Mouse (Mus musculus) midbrain, embryonic 14.5 days (tissue): ENCODE data around the gene Efcab9. TPM values are rescaled to one million over a fixed set of nuclear protein-coding genes. Genes with fewer than 3 reads are reported as not detected.

Source experiments
- ATAC-seq: fragments of 200-750 bp; cut with Nextera tagmentation; 2 replicates; pipeline ENCODE4 v1.8.0; 2017; ENCODE audit warnings: moderate number of reproducible peaks, moderate library complexity; ENCODE audit not compliant: low FRiP score, low TSS enrichment
- DNase-seq: peaks from one replicate; pipeline ENCODE4 v3.0.0-alpha.2; 2015
- H3K27ac ChIP-seq: fragments of 300-500 bp; sonication (generic); replicated peaks from 2 replicates; pipeline ENCODE4 v1.5.1; 2014; ENCODE audit warnings: mild to moderate bottlenecking, low read depth, low read length, moderate library complexity
- H3K27me3 ChIP-seq: fragments of 300-500 bp; sonication (generic); 2 replicates; pipeline ENCODE4 v1.6.1; 2014; ENCODE audit warnings: low read length, control low read depth, mixed read lengths; ENCODE audit not compliant: control insufficient read depth, insufficient read depth
- H3K36me3 ChIP-seq: fragments of 300-500 bp; sonication (generic); 2 replicates; pipeline ENCODE4 v1.6.1; 2014; ENCODE audit warnings: low read length, control low read depth; ENCODE audit not compliant: control insufficient read depth, insufficient read depth
- H3K4me1 ChIP-seq: fragments of 300-500 bp; sonication (generic); 2 replicates; pipeline ENCODE4 v1.6.1; 2014; ENCODE audit warnings: mild to moderate bottlenecking, antibody characterized with exemption, low read length, control low read depth; ENCODE audit not compliant: control insufficient read depth, insufficient read depth
- H3K4me2 ChIP-seq: fragments of 300-500 bp; sonication (generic); 2 replicates; pipeline ENCODE4 v1.6.1; 2014; ENCODE audit warnings: mild to moderate bottlenecking, low read length, moderate library complexity
- H3K4me3 ChIP-seq: fragments of 300-500 bp; sonication (generic); replicated peaks from 2 replicates; pipeline ENCODE4 v1.5.1; 2014; ENCODE audit warnings: low read depth, low read length
- H3K9ac ChIP-seq: fragments of 300-500 bp; sonication (generic); replicated peaks from 2 replicates; pipeline ENCODE4 v1.6.1; 2014; ENCODE audit warnings: mild to moderate bottlenecking, low read length, moderate library complexity
- H3K9me3 ChIP-seq: fragments of 300-500 bp; sonication (generic); 2 replicates; pipeline ENCODE4 v1.6.1; 2016; ENCODE audit warnings: low read length, control low read depth, mixed read lengths; ENCODE audit not compliant: control insufficient read depth
- WGBS: fragments of 180-500 bp; shearing (Covaris S2); extraction: QIAGEN DNeasy Blood & Tissue Kit; methylation state at CpG from one replicate; pipeline ENCODE4 v1.1.7; 2014; 5-methylcytosine and 5-hydroxymethylcytosine counted together
- polyA plus RNA-seq: library from polyadenylated mRNA; unstranded; fragments of >200 nt; fragmentation: Nextera tagmentation; extraction: Ambion mirVana; gene quantifications from 2 replicates; pipeline ENCODE4 v1.2.1, GENCODE M21; 2014

Efcab9 gene
- polyA plus RNA-seq, 1 experiment from 2014 or later = not detected

DNA sequence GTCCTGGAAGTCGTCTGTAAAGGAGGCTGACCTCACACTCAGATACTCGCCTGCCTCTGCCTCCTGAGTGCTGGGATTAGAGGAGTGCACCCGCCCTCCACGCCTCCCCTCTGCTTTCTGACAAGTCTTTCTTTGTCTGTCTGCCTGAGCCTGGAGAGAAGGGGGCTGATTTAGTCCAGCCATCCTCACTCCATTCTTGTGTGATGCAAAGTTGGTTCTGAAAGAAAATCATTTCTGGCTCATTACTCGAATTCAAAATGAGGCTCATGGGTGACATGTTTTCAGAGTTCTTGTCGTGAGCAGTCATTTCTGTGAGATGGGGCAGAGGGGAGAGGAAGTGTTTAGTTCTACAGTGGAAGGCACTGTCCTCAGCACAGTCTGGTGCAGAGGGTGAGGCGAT is 5.1 kb upstream of the Efcab9 start:
- Histone ChIP-seq H3K4me2 (no peak overlapping the region), H3K4me1 (peaks cover 14% of the 10 kb centered on the region; the same call in 1 of the 2 replicates), H3K27me3 (peaks cover 11% of the 10 kb centered on the region; the same call in 1 of the 2 replicates), H3K4me3 (no peak overlapping the region), H3K27ac (no peak overlapping the region), H3K9ac (no peak overlapping the region), H3K36me3 (no peaks in the 10 kb centered on the region), H3K9me3 (no peaks in the 10 kb centered on the region)
- DNase-seq (peak; percentile 20), ATAC-seq (no peak)
- WGBS = 23% methylated on average over 7 of the region's 7 CpGs

DNA sequence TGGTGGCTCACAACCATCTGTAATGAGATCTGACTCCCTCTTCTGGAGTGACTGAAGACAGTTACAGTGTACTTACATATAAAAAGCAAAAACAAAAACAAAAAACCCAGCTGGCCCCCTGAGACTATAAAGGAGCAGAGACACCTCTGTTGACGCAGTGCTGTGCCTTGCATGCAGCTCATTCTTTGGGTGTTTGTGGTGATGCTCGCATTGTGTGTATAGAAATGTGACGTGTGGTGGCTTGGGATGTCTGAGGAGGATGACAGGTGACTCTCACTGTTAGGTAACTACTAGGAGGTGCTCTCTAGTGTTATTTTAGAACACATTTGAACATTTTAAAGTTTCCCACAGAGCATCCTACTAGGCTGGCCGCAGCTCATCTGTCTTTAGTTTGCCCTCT is 3.8 kb upstream of the Efcab9 start:
- DNase-seq (no peak), ATAC-seq (no peak)
- no peak overlapping the region for H3K4me3 ChIP-seq
- no peak overlapping the region for H3K9ac ChIP-seq
- H3K27me3 ChIP-seq = peaks cover 18% of the 10 kb centered on the region; the same call in 1 of the 2 replicates
- 95% methylated on average over 4 of the region's 4 CpGs for WGBS
- H3K4me2 ChIP-seq = no peak overlapping the region
- H3K27ac ChIP-seq = no peak overlapping the region
- H3K9me3 ChIP-seq = no peaks in the 10 kb centered on the region
- H3K4me1 ChIP-seq = peaks cover 14% of the 10 kb centered on the region; the same call in 1 of the 2 replicates
- no peaks in the 10 kb centered on the region for H3K36me3 ChIP-seq

DNA sequence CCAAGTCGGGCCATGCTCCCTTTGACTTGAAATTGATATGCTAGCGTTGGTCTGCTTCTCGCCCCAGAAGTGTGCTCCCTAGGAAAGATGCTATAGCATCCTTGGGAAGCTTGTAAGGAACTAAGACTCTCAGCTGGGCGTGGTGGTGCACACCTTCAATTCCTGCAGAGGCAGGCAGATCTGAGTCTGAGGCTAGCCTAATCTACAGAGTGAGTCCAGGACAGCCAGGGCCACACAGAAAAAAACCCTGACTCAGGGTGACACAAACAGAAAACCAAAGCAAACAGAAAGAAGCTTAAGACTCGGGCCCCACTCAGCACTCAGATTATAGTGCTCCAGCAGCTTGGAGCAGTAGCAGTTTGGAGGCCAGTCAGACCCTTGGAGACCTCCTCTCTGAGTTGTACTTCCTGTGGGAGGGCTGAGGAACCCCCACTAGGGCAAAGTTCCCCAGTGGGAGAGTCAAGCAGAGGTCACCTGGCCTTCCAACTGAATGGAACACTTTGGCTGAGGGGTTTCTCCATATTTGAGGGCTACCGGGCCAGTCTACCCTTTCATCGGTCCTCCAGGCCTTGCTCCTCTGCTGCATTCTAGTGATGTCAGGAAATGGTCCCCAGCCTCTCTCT is 2.7 kb upstream of the Efcab9 start:
- Histone ChIP-seq H3K4me1 (peaks cover 14% of the 10 kb centered on the region; the same call in 1 of the 2 replicates), H3K9ac (no peak overlapping the region; the same call in 1 of the 2 replicates), H3K27me3 (peaks cover 19% of the 10 kb centered on the region; the same call in 1 of the 2 replicates), H3K27ac (no peak overlapping the region), H3K36me3 (no peaks in the 10 kb centered on the region), H3K4me3 (no peak overlapping the region), H3K9me3 (no peaks in the 10 kb centered on the region), H3K4me2 (peak overlapping the region; percentile 89)
- DNase-seq (no peak), ATAC-seq (no peak)
- 74% methylated on average over 7 of the region's 7 CpGs for WGBS

DNA sequence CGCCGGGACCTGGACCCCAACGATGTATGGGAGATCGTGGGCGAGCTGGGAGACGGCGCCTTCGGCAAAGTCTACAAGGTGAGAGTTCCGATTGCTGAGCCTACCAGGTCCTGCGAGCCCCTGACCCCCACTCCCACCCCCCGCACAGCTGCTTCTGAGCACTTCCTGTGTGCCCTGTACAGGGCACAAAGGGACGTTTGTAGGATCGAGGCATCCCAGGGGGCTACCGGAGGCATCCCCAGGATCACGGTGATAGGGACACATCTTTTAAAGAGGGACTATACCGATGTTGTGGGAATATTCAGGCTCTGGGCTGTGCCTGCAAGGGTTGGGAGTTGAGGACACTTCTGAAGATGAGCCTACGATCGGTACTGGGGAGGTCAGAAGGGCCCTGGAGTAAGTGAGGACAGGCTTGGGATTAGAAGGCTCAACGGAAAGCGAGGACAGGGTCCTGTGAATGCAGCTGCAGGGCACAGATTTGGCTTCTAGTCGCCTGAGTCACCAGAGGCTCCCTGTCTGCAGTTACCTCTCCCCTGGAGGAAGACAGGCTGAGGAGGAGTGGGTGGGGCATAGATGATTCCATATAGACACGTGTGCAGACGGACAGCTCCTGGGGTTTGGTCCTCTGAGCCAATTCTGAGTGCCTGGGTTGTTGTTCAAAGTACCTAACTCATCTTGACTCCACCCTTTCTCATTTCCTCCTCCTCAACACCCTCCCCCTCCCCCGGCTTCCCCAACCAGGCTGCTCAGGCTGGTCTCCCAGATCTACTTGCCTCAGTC is 1.8 kb upstream of the Efcab9 start:
- no peak overlapping the region for H3K27ac ChIP-seq
- peak overlapping the region; percentile 66 for H3K9ac ChIP-seq
- ATAC-seq (peak; percentile 38; the same call in 1 of the 2 replicates), DNase-seq (peak; percentile 39)
- H3K36me3 ChIP-seq = no peaks in the 10 kb centered on the region
- peak overlapping the region; percentile 60 for H3K4me3 ChIP-seq
- under 1% methylated on average over 24 of the region's 24 CpGs for WGBS
- H3K4me1 ChIP-seq = peaks cover 14% of the 10 kb centered on the region; the same call in 1 of the 2 replicates
- H3K27me3 ChIP-seq = peaks cover 19% of the 10 kb centered on the region; the same call in 1 of the 2 replicates
- H3K9me3 ChIP-seq = no peaks in the 10 kb centered on the region
- peak overlapping the region; percentile 89 for H3K4me2 ChIP-seq

DNA sequence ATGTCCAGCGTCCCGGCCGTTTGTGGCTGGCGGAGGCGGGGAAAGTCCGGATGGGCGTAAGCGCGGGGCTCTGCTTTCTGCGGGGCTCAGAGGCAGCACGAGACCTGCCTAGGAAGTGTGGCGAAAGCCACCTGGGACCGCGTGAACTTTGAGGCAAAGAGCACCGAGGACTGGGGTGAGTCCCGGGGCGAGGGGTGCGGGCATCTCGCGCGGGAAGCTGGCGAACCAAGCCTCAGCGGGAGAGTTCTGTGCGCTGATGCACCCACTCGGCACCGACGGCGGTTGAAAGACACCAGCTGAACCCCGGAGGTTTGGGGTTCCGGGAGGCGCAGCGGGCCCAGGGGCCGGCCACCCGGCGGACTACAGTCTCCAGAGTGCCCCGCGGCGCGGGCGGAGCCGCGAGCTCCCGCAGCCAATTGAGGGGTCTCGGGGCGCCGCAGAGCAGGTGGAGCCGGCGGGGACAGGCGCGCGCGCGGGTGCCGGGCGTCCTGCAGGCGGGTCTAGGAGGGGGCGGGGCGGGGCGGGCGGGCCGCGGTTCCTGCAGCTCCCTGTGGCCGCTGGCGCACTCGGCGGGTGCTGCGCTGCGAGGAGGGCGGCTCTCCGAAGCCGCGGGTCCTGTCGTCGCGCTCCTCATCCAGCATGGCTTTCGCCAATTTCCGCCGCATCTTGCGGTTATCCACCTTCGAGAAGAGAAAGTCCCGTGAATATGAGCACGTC is 1.0 kb upstream of the Efcab9 start, which contains the start of gene Stk10:
Gene Stk10 (plus strand): TSS at position 541 of the 717 bp plus-strand sequence.
- peak; percentile 92 for DNase-seq
- Histone ChIP-seq H3K9ac (peak within 1 kb of the TSS; percentile 66), H3K27ac (no peak within 1 kb of the TSS), H3K36me3 (0 out of 2 replicates have a peak, but pooled peaks cover 4% of the 10 kb centered on the region), H3K9me3 (no peaks in the 10 kb centered on the region), H3K27me3 (peaks cover 19% of the 10 kb centered on the region; the same call in 1 of the 2 replicates), H3K4me1 (0 out of 2 replicates have a peak, but pooled peaks cover 10% of the 10 kb centered on the region), H3K4me2 (peak within 1 kb of the TSS; percentile 89), H3K4me3 (peak within 1 kb of the TSS; percentile 60)
- ATAC-seq = peak; percentile 91
- WGBS = under 1% methylated on average over 78 of the region's 82 CpGs

DNA sequence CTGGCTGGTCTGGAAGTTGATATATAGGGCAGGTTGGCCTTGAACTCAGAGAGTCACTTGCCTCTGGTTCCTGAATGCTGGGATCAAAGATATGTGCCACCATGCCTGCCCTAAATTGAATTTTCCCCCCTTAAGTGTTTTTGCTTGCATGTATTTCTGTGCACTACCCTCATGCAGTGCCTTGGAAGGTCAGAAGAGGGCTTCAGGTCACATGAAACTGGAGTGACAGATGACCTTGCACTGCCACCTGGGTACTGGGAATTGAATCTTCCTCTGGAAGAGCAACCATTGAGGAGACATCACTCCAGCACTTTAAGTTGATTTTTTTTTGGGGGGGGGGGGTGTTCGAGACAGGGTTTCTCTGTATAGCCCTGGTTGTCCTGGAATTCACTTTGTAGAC is 1.7 kb downstream of the Efcab9 start:
- H3K27ac ChIP-seq = no peak overlapping the region
- H3K9me3 ChIP-seq = no peaks in the 10 kb centered on the region
- peaks cover 19% of the 10 kb centered on the region; the same call in 1 of the 2 replicates for H3K27me3 ChIP-seq
- H3K4me1 ChIP-seq = 0 out of 2 replicates have a peak, but pooled peaks cover 10% of the 10 kb centered on the region
- H3K4me2 ChIP-seq = no peak overlapping the region
- ATAC-seq (no peak), DNase-seq (no peak)
- 88% methylated on average over 1 of the region's 1 CpGs for WGBS
- 0 out of 2 replicates have a peak, but pooled peaks cover 4% of the 10 kb centered on the region for H3K36me3 ChIP-seq
- no peak overlapping the region for H3K9ac ChIP-seq
- no peak overlapping the region for H3K4me3 ChIP-seq

DNA sequence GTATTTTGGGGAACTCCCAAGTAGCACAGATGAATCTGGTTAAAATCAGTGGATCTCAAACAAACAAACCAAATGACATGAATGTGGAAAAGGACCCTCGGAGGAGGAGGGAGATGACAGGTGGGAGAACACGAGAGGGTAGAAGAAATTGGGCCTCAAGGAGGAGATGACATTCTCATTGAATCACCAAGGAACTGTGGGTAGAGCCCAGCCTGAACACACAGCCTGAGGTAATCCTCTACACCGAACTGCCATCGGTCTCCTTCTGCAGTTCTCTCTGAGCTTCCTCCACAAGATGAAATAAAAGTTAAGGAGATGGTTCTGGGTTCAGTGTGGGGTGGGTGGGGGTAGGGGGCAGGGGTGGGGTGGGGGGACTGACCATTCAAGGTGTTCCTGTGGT is 4.9 kb downstream of the Efcab9 start:
- ATAC-seq (no peak), DNase-seq (no peak)
- H3K36me3 ChIP-seq = 0 out of 2 replicates have a peak, but pooled peaks cover 4% of the 10 kb centered on the region
- no peaks in the 10 kb centered on the region for H3K9me3 ChIP-seq
- no peak overlapping the region for H3K4me3 ChIP-seq
- H3K4me1 ChIP-seq = no peaks in the 10 kb centered on the region
- no peak overlapping the region for H3K4me2 ChIP-seq
- H3K27ac ChIP-seq = no peak overlapping the region
- H3K27me3 ChIP-seq = peaks cover 8% of the 10 kb centered on the region; the same call in 1 of the 2 replicates
- WGBS = 96% methylated on average over 4 of the region's 4 CpGs
- no peak overlapping the region for H3K9ac ChIP-seq
